Mouse (Mus musculus) heart, adult 2 months (tissue): ENCODE data around the gene Usp35. TPM values are rescaled to one million over a fixed set of nuclear protein-coding genes. Genes with fewer than 3 reads are reported as not detected.
A peak's percentile ranks its signal among the peaks of the same experiment; 100 is the strongest.

Experiments used
- DNase-seq, 2 experiments: peaks; one replicate each; pipeline ENCODE4 v3.0.0; 2021
- H3K27ac ChIP-seq: fragments of 200-600 bp; 2 replicates; pipeline ENCODE4 v1.8.1; 2022
- H3K27me3 ChIP-seq: fragments of 200-500 bp; 2 replicates; pipeline ENCODE4 v1.6.1; 2012; ENCODE audit warnings: mild to moderate bottlenecking, low read length, inconsistent platforms, mixed read lengths; ENCODE audit not compliant: control insufficient read depth, insufficient read depth
- H3K36me3 ChIP-seq: fragments of 200-500 bp; 2 replicates; pipeline ENCODE4 v1.6.1; 2012; ENCODE audit warnings: low read length, inconsistent platforms; ENCODE audit not compliant: control insufficient read depth, insufficient read depth
- H3K4me1 ChIP-seq: fragments of 200-500 bp; 2 replicates; pipeline ENCODE4 v1.6.1; 2011; ENCODE audit warnings: low read length; ENCODE audit not compliant: control insufficient read depth, insufficient read depth
- H3K4me3 ChIP-seq: fragments of 200-600 bp; 2 replicates; pipeline ENCODE4 v1.8.1; 2022
- H3K79me2 ChIP-seq: fragments of 200-500 bp; replicated peaks from 2 replicates; pipeline ENCODE4 v1.6.1; 2012; ENCODE audit warnings: mild to moderate bottlenecking, inconsistent platforms, low read length, moderate library complexity, mixed read lengths; ENCODE audit not compliant: control insufficient read depth, insufficient read depth
- H3K9ac ChIP-seq: fragments of 200-500 bp; 2 replicates; pipeline ENCODE4 v1.6.1; 2012; ENCODE audit warnings: low read depth, mild to moderate bottlenecking, control low read depth, inconsistent platforms, low read length, mixed read lengths
- CTCF ChIP-seq: fragments of 200-600 bp; IDR thresholded peaks from 2 replicates; pipeline ENCODE4 v1.8.1; 2022; ENCODE audit warnings: antibody characterized with exemption, mild to moderate bottlenecking, moderate library complexity
- EP300 ChIP-seq: fragments of 200-500 bp; IDR thresholded peaks from 2 replicates; pipeline ENCODE4 v1.6.1; 2011; ENCODE audit warnings: low read depth, low read length, control low read depth; ENCODE audit not compliant: insufficient read depth
- POLR2A ChIP-seq: fragments of 200-500 bp; IDR thresholded peaks from 2 replicates; pipeline ENCODE4 v1.6.1; 2011; ENCODE audit warnings: mild to moderate bottlenecking, low read depth, low read length, control low read depth; ENCODE audit not compliant: insufficient read depth
- WGBS: fragments of 180-500 bp; shearing (Covaris S2); methylation state at CpG from one replicate; pipeline ENCODE4 v1.1.7; 2018; 5-methylcytosine and 5-hydroxymethylcytosine counted together
- intact Hi-C: fragments of 180-260 bp; cut with DNase I; formaldehyde crosslinking; loops from one replicate; pipeline ENCODE4 v1.15.1; 2025
- polyA plus RNA-seq: library from polyadenylated mRNA; depleted of rRNA; stranded (reverse); fragments of >200 nt; gene quantifications from 2 replicates; pipeline ENCODE4 v1.2.3, GENCODE M21; 2012
- total RNA-seq, 2 experiments: library from RNA; stranded (reverse); gene quantifications; 2 replicates each; pipeline ENCODE4 v1.2.3; 2021

Gene Usp35
- total and polyA plus RNA-seq, 3 experiments: 0.84 to 2.5 (median 1.0) TPM

DNA sequence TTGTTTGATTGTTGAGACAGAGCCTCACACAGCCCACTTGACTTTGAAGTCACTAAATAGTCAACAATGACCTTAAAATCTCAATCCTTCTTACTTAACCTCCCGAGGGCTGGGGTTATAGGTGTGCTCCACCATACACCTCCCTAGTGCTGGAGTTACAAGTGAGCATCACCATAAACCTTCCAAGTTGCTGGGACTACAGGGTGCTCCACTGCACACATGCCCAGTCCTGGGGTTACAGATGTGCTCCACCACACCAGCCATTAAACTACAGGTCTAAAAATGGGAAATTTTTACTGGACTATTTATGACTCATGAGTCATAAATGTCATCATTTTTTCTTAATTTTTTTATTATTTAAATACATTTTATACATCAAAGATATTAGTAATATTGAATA is 34.1 kb upstream of the Usp35 start:
- no peak overlapping the region for H3K9ac ChIP-seq
- WGBS: 58% methylated on average over 1 of the region's 1 CpGs
- H3K4me1 ChIP-seq: 0 out of 2 replicates have a peak, but pooled peaks cover under 1% of the 10 kb centered on the region
- TF ChIP-seq CTCF (no peak), POLR2A (no peak), EP300 (no peak)
- intact Hi-C loops: no loop called here
- no peaks in the 10 kb centered on the region for H3K36me3 ChIP-seq
- no peak overlapping the region for H3K4me3 ChIP-seq
- no peaks in the 10 kb centered on the region for H3K79me2 ChIP-seq
- no peaks in the 10 kb centered on the region for H3K27me3 ChIP-seq
- no peak overlapping the region for H3K27ac ChIP-seq
- no peak for DNase-seq

DNA sequence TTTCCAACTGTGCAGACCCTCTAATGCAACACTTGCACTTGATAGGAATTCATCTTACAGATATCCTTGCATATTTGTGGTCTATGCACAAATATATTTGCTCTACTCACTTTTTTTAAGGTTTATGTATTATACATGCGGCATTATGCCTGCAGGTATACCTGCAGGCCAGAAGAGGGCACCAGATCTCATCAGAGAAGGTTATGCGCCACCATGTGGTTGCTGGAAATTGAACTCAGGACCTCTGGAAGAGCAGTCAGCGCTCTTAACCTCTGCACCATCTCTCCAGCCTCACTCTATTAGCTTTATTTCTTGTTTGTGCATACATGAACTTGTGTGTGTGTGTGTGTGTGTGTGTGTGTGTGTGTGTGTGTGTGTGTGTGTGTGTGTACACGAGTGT is 29.6 kb upstream of the Usp35 start:
- H3K4me1 ChIP-seq: peaks cover 1% of the 10 kb centered on the region; the same call in 1 of the 2 replicates
- 37% methylated on average over 4 of the region's 4 CpGs for WGBS
- H3K4me3 ChIP-seq: no peak overlapping the region
- H3K9ac ChIP-seq: no peak overlapping the region
- H3K27me3 ChIP-seq: no peaks in the 10 kb centered on the region
- intact Hi-C loops: no loop called here
- no peak for DNase-seq
- no peaks in the 10 kb centered on the region for H3K79me2 ChIP-seq
- no peaks in the 10 kb centered on the region for H3K36me3 ChIP-seq
- TF ChIP-seq EP300 (no peak), POLR2A (no peak), CTCF (peak; percentile 80)
- H3K27ac ChIP-seq: no peak overlapping the region

DNA sequence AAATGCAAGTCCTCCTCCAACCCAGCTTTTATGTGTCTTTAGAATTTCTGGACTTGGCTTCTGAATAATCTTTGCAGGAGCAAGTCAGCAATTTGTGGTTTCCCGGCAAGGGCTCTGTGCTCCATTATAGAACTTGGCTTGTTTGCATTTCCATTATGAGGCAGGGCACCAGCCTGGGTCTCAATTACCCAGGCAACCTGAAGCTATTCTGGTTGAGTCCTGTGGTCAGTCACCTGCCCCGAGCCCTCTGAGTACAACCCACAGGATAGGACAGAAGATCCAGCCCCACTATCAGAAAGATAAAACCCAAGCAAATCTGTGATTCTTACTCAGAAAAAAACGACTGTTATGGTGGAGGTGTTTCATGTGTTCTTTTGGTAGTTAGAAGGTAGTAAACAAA is 29.1 kb upstream of the Usp35 start:
- no peak overlapping the region for H3K4me3 ChIP-seq
- 61% methylated on average over 3 of the region's 3 CpGs for WGBS
- TF ChIP-seq EP300 (no peak), POLR2A (no peak), CTCF (no peak)
- no peaks in the 10 kb centered on the region for H3K27me3 ChIP-seq
- no peak overlapping the region for H3K9ac ChIP-seq
- peaks cover 3% of the 10 kb centered on the region; the same call in 1 of the 2 replicates for H3K4me1 ChIP-seq
- no peak overlapping the region for H3K27ac ChIP-seq
- no peaks in the 10 kb centered on the region for H3K79me2 ChIP-seq
- no peaks in the 10 kb centered on the region for H3K36me3 ChIP-seq
- DNase-seq: peak in 1 of 2 experiments; percentile 8
- intact Hi-C loops: no loop called here

DNA sequence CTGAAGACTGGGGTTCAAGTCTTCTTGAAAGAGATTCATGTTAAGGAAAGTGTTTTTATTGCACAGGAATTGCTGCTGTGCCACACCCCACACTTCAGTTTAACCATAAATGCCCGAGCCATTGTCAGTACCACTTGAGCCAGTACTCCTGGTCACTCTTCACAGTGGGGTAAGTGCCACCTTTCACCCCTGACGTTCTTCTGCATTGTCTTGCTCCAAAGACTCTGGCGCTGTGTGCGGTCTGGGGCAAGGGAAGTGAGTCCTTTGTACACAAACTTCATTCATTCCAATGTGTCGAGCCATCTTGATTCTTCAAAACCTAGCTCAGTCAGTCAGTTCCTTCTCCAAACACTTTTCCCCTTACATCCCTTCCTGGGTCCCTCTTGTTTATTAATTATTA is 28.3 kb upstream of the Usp35 start:
- no peak overlapping the region for H3K27ac ChIP-seq
- no peaks in the 10 kb centered on the region for H3K79me2 ChIP-seq
- no peak overlapping the region for H3K4me3 ChIP-seq
- no peaks in the 10 kb centered on the region for H3K36me3 ChIP-seq
- intact Hi-C loops: no loop called here
- no peak for DNase-seq
- no peaks in the 10 kb centered on the region for H3K27me3 ChIP-seq
- whole genome bisulfite sequencing: 79% methylated on average over 5 of the region's 5 CpGs
- TF ChIP-seq POLR2A (no peak), EP300 (no peak), CTCF (no peak)
- no peak overlapping the region for H3K9ac ChIP-seq
- H3K4me1 ChIP-seq: peaks cover 6% of the 10 kb centered on the region

DNA sequence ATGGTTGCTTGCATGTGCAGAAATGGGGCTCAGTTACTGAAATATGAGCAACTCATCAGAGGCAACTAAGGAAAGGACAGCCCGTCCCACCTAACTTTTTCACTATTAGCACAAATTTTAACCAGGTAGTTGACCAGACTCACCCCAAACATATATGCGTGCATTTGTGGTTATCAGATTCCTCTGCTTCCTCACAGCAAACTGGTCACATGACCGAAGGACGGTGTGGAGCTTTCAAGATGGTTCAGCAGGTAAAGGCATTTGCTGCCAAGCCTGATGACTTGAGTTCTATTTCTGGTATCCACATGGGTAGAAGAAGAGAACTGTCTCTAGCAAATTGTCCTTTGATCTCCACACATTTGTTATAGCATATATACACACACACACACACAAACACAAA is 26.5 kb upstream of the Usp35 start:
- DNase-seq: no peak
- peaks cover 10% of the 10 kb centered on the region for H3K4me1 ChIP-seq
- TF ChIP-seq EP300 (no peak), POLR2A (no peak), CTCF (no peak)
- H3K9ac ChIP-seq: no peak overlapping the region
- H3K27me3 ChIP-seq: no peaks in the 10 kb centered on the region
- no peaks in the 10 kb centered on the region for H3K79me2 ChIP-seq
- no peak overlapping the region for H3K27ac ChIP-seq
- intact Hi-C loops: no loop called here
- WGBS: 80% methylated on average over 4 of the region's 4 CpGs
- no peaks in the 10 kb centered on the region for H3K36me3 ChIP-seq
- H3K4me3 ChIP-seq: no peak overlapping the region

DNA sequence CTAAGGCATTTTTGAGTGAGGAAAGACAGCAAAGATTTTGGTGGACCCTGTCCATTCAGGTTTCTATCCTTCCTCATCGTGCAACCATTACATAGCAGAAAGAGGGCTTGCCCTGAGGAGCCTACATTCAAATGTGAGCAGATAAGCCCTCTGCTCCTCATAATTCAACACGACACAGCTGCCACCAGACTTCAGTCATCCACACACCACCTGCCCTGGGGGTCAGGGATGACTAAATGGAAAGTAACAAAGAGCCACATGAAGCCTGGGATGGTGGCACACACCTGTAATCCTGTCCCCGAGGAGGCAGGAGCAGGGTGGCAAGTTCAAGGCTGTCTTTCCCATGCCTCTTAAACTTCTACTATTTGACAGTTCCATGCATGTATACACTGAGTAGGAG is 26.0 kb upstream of the Usp35 start:
- Histone ChIP-seq H3K9ac (no peak overlapping the region), H3K4me3 (no peak overlapping the region), H3K4me1 (peaks cover 10% of the 10 kb centered on the region), H3K27ac (no peak overlapping the region), H3K79me2 (no peaks in the 10 kb centered on the region), H3K36me3 (no peaks in the 10 kb centered on the region), H3K27me3 (no peaks in the 10 kb centered on the region)
- TF ChIP-seq EP300: no peak
- no peak for TF ChIP-seq CTCF
- TF ChIP-seq POLR2A: no peak
- no peak for DNase-seq
- WGBS: 67% methylated on average over 3 of the region's 3 CpGs
- intact Hi-C loops: no loop called here
